Mouse (Mus musculus) urinary bladder, adult 2 months (tissue): ENCODE measurements around the gene Epdr1. TPM values are rescaled to one million over a fixed set of nuclear protein-coding genes. Genes with fewer than 3 reads are reported as not detected.
"Not testable (repeated sequence)": the region's sequence is repeated elsewhere in the genome, so short reads cannot be mapped to it uniquely, and the experiment has no call there.

Experiments used
- DNase-seq: peaks from one replicate; pipeline ENCODE4 v3.0.0; 2022; ENCODE audit warnings: low spot score
- polyA plus RNA-seq: library from polyadenylated mRNA; depleted of rRNA; stranded (reverse); fragments of >200 nt; gene quantifications from 2 replicates; pipeline ENCODE4 v1.2.3, GENCODE M21; 2012; rRNA removed

Epdr1 gene
- polyA plus RNA-seq, 1 experiment: 26.2 TPM

DNA sequence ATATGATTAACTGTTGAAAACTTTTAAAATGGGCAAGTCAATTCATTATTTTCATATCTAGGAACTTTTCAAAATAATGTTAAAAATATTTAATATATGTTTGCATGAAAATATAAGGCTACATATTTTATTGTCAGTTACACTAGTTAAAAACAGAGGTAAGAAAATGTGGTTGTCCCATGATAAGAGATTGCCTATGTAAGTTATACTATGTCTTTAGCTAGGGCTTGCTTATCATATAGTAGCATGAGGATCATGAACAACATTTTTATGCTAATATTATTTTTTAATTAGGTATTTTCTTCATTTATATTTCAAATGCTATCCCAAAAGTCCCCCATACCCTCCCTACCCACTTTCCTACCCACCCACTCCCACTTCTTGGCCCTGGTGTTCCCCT is 14.8 kb downstream of the Epdr1 start:
- no peak for DNase-seq

DNA sequence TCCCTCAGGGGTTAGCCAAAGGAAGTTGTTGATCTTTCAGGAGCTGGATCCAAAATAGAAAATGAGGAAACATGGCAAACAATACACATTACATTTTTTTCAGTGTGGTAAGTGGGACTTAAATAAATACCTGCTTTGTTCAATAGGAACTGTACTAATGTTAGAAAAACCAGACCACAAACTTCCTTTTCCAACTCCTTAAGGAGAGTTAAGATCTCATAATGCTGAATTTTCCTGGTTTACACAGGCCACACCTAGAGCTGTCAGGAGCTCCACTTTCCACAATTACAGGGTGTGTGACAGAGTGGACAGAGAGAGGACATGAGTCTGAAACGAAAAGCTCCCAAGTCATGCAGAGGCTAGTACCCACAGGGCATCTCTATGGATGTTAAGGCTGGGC is 16.0 kb downstream of the Epdr1 start:
- DNase-seq: no peak

DNA sequence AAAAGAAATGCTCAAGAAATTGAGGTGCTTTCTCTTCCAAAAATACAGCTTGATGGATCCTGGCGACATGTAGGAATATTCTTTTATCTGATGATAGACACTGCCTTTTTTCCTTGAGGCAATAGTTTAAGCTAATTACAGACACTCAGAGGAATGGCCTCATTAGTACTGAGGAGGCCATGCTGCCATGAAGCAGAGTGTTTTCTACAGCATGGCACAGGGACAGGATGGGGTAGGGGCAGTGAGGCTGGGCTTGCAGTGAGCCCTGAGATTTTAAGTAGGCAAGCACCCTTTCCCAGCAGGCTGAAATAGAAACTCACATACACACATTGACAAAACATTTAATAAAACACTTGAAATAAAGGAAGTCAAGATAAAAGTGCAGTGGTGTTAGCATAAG is 17.2 kb downstream of the Epdr1 start:
- no peak for DNase-seq

DNA sequence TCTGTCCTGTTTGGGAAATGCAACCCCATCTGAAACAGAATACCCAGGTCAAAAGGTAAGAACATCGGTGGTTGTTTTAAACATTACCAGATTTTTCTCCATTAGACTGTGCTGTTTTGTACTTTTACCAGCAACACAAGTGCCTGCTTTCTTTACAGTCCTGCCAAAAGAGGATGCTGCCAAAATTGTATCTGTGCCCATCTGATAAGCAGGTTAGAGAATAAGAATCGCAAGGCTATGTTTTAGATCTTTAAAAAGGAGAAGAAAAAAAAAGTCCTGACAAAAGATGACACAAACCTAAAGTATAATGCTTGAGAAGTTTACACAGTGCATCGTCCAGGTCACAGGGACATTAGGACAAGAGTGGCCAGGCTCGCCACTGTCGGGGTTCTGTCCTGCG is 20.5 kb downstream of the Epdr1 start:
- no peak for DNase-seq

DNA sequence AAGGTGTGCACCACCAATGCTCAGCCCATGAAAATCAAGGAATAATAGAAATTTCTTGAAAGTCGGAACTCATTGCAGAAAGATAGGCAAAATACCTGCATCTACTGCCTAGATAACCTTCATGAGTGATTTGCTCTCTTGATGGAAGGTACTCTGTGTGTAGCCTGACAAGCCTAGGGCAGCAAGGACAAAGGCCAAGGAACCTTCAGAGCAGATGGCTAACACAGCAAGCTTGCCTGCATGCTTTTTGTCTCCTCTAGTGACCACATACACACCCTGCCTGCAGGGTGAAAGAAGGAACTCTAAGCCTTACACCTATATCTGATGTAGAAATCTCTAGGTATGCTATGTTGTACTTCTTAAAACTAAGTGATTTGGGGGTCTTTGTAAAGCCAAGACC is 24.6 kb downstream of the Epdr1 start:
- DNase-seq: no peak

DNA sequence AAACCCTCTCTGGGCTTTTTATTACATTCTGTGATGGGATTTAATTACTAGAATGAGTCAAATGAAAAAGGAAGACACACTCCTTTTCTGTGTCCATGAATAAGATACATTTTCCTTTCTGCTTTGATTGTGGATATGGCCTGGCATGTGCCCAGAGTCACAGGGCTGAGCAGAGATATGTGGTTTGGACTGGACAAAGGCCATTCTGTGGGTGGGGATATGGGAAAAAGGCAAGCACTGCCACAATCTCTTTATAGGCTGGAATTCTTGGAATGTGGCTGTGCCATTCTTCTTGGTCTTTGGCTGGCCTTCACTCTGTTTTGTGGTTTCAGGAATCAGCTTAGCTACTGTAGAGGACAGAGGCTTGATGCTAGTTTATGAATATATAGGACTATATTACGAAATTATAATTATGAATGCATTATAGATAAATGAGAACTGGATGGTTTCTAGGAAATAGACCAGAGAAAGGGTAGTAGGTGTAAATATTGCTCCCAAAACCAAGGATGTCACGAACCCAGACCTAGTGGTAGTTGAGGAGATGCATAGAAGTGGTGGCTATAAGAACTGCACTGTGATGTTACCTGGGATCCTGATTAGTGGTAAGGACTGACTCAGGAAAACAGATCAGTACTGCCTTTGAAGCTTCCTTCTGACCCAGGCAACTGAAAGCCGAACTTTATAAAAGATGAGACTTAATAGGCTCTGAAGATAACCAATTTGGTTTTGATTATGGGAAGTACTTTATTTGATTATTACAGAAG is 28.5 kb downstream of the Epdr1 start:
- DNase-seq: no peak

DNA sequence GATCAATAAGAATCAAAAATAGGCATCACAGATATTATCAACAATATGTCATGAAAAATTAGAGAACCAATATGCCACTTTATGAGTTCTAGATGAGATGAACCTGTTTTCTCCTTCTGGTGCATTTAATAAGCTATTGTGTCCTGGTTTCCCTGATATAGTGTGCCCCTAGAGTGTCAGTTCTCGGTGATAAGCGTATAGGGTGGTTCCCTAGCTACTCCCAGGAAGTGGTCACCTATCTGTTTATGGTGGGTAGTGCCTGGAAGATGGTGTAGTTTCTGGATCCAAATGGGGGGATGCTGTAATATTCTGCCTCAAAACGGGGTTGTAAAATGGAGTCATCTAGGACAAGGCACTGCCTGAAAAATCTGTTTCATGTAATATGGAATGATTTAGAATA is 43.8 kb downstream of the Epdr1 start:
- no peak for DNase-seq

DNA sequence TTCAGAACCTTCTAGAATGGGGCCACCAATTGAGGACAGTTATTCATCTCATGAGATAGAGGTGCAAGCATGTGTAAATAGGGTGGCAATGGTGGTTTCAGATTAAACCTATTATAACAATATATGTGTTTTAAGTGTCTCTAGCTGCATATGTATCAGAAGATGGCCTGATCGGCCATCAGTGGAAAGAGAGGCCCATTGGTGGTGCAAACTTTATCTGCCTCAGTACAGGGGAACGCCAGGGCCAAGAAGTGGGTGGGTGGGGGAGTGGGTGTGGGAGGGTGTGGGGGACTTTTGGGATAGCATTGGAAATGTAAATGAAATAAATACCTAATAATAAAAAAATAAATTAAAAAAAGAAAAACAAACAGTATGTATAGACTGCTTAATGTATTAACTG is 45.0 kb downstream of the Epdr1 start:
- DNase-seq: not testable (repeated sequence)

DNA sequence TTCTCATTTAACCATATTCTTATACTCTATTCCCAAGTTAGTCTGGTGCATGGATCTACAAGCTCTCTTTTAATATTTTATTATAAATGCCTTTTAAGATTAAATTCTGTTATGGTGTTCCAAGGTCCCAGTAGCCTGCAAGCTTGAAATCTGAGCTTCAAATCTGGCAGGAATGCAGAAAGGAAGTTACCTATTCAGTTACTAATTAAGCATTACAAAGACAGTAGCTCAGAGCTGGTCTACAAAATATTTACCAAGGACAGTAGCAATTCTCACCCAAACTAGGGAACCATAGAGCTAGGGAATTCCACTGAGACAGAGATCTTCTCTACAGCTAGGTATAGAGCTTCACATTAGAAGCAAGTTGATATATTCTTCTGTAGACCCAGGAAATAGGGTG is 49.6 kb downstream of the Epdr1 start:
- not testable (repeated sequence) for DNase-seq

DNA sequence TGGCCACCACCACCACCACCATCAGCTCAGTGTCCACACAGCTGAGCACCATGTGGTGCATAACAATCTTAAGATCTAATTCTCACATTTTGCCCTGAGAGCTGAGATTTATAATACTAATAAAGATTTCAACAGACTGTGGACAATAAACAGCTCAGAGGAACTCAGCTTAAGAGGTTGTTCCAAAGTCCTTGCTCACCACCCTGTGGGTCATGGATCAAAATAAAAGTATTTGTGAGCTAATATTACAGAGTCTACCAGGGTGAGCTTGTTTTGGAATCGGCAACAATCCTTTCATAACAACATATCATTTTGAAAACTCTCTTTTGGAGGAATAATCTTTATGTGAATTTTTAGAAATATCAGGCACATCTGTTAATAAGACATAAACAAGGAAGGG is 57.2 kb downstream of the Epdr1 start:
- DNase-seq: no peak

DNA sequence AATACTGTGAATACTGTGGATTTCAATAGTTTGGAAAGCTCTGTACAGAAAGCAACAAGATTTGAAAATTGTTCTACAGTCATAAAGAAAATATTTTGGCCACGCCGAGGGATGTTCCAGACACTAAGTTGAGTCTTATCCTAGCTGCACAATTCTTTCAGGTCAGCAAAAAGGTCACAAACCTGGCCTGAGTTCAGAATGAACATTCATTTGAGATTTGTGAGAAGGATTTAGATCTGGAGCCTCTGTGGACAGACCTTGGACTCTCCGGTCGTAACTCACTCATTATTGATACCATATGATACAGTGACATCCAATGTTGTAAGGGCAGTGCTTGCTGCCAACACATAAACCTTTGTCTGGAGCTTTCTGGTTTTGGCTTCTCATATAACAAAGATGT is 64.3 kb downstream of the Epdr1 start:
- no peak for DNase-seq

Other genes starting within 250 kb of the Epdr1 start
- gene Stard3nl, start 224.1 kb downstream of the Epdr1 start, polyA plus RNA-seq: 60.0 and 69.5 TPM in 2 replicates
- 24.2 and 27.8 TPM in 2 replicates for gene Sfrp4, start 3.2 kb upstream of the Epdr1 start, polyA plus RNA-seq
- not detected in 2 replicates for gene Nme8, start 77.9 kb upstream of the Epdr1 start, polyA plus RNA-seq
- 0.36 and 0.66 TPM in 2 replicates for gene Gpr141, start 204.3 kb upstream of the Epdr1 start, polyA plus RNA-seq